Mouse (Mus musculus) left cerebral cortex, adult 11 months (tissue): ENCODE results near the gene Rfng.
"Not testable (repeated sequence)": the region's sequence is repeated elsewhere in the genome, so short reads cannot be mapped to it uniquely, and the experiment has no call there.

Experiments
- DNase-seq: peaks from one replicate; pipeline ENCODE4 v3.0.0; 2022; ENCODE audit warnings: low spot score

The Rfng gene

GRCm38 (mm10) chr11:120773463-120774190 lies 10.4 kb downstream of the Rfng start:
- no peak for DNase-seq

- DNase-seq = no peak
These were observed 11.3 kb downstream of the Rfng start for GRCm38 (mm10) chr11:120772749-120773148.

GRCm38 (mm10) chr11:120768206-120768605 lies 15.8 kb downstream of the Rfng start:
- no peak for DNase-seq

- DNase-seq = not testable (repeated sequence)
These were observed 17.0 kb downstream of the Rfng start for GRCm38 (mm10) chr11:120767023-120767422.

- DNase-seq = not testable (repeated sequence)
These were observed 20.6 kb downstream of the Rfng start for GRCm38 (mm10) chr11:120763121-120763999.

- DNase-seq = not testable (repeated sequence)
These were observed 21.4 kb downstream of the Rfng start, which contains the start of gene Hmga1b for GRCm38 (mm10) chr11:120762672-120763041. Gene Hmga1b (plus strand): TSS chr11:120762794.

- DNase-seq = no peak
These were observed 22.0 kb downstream of the Rfng start for GRCm38 (mm10) chr11:120761811-120762671.

- no peak for DNase-seq
These were observed 23.8 kb downstream of the Rfng start for GRCm38 (mm10) chr11:120760236-120760635.

- no peak for DNase-seq
These were observed 32.4 kb downstream of the Rfng start for GRCm38 (mm10) chr11:120751606-120752005.

GRCm38 (mm10) chr11:120749430-120749829 lies 34.6 kb downstream of the Rfng start:
- DNase-seq = no peak

GRCm38 (mm10) chr11:120747974-120748373 lies 36.0 kb downstream of the Rfng start:
- DNase-seq = no peak

GRCm38 (mm10) chr11:120744121-120744701 lies 39.8 kb downstream of the Rfng start:
- DNase-seq = no peak

GRCm38 (mm10) chr11:120740981-120741380 lies 43.0 kb downstream of the Rfng start:
- DNase-seq = no peak

GRCm38 (mm10) chr11:120736424-120736823 lies 47.6 kb downstream of the Rfng start:
- DNase-seq = no peak

GRCm38 (mm10) chr11:120733521-120733920 lies 50.5 kb downstream of the Rfng start:
- DNase-seq = no peak

GRCm38 (mm10) chr11:120731858-120732680 lies 51.9 kb downstream of the Rfng start, which contains the start of gene Cbr2:
Gene Cbr2 (minus strand): TSS chr11:120732114.
- DNase-seq = no peak

- no peak for DNase-seq
These were observed 52.6 kb downstream of the Rfng start for GRCm38 (mm10) chr11:120731395-120731794.
